Mouse (Mus musculus) G1E (cell line): ENCODE results near the gene Usb1. TPM values are rescaled to one million over a fixed set of nuclear protein-coding genes. Genes with fewer than 3 reads are reported as not detected.

Experiments
- ATAC-seq: 2 replicates; pipeline ENCODE4 v1.8.0; 2016; ENCODE audit warnings: mild to moderate bottlenecking; ENCODE audit not compliant: insufficient number of reproducible peaks, poor library complexity, low FRiP score, severe bottlenecking; ENCODE audit errors: extremely low read depth
- DNase-seq: peaks from one replicate; pipeline ENCODE4 v3.0.0; 2012; ENCODE audit warnings: low spot score
- H3K27me3 ChIP-seq: 2 replicates; pipeline ENCODE4 v1.6.1; 2012; ENCODE audit warnings: mild to moderate bottlenecking, low read length, inconsistent platforms; ENCODE audit not compliant: insufficient read depth
- H3K36me3 ChIP-seq: replicated peaks from 2 replicates; pipeline ENCODE3; 2012; ENCODE audit warnings: mild to moderate bottlenecking, inconsistent platforms
- H3K4me1 ChIP-seq: 2 replicates; pipeline ENCODE4 v1.6.1; 2012; ENCODE audit warnings: low read depth, low read length, inconsistent platforms, mixed read lengths; ENCODE audit not compliant: insufficient read depth
- H3K4me3 ChIP-seq: 2 replicates; pipeline ENCODE4 v1.5.1; 2012; ENCODE audit warnings: low read depth, mild to moderate bottlenecking, inconsistent platforms, low read length, moderate library complexity, mixed read lengths
- H3K9me3 ChIP-seq: replicated peaks from 2 replicates; pipeline ENCODE4 v1.6.1; 2012; ENCODE audit warnings: inconsistent platforms
- CTCF ChIP-seq: IDR thresholded peaks from 2 replicates; pipeline ENCODE4 v1.5.1; 2012; ENCODE audit warnings: low read depth, low read length, inconsistent platforms, mixed read lengths
- GATA1 ChIP-seq: IDR thresholded peaks from 2 replicates; pipeline ENCODE4 v1.6.1; 2012; ENCODE audit warnings: borderline replicate concordance, low read length, inconsistent platforms, mixed read lengths
- GATA2 ChIP-seq: IDR thresholded peaks from 2 replicates; pipeline ENCODE4 v1.6.1; 2012; ENCODE audit warnings: low read depth, low read length, inconsistent platforms, borderline replicate concordance
- POLR2AphosphoS5 ChIP-seq: IDR thresholded peaks from 2 replicates; pipeline ENCODE4 v1.6.1; 2012; ENCODE audit warnings: low read depth, low read length, inconsistent platforms; ENCODE audit not compliant: insufficient replicate concordance
- TAL1 ChIP-seq: conservative IDR thresholded peaks from 2 replicates; pipeline ENCODE4 v1.6.1; 2012; ENCODE audit warnings: low read depth, low read length, inconsistent platforms, mixed read lengths
- polyA plus RNA-seq: library from polyadenylated mRNA; stranded (reverse); fragments of >175 nt; gene quantifications from 2 replicates; pipeline ENCODE4 v1.2.3, GENCODE M21; 2012
- total RNA-seq, 2 experiments: library from RNA; stranded (forward) in 1 of 2; stranded (reverse) in 1 of 2; fragments of 200-1000 nt in 1 of 2; fragments of >200 nt in 1 of 2; fragmentation: Nextera tagmentation in 1 of 2; gene quantifications; 2 replicates each; pipeline ENCODE4 v1.2.3; 2014 to 2017

Gene Usb1
- total and polyA plus RNA-seq, 3 experiments = 28.0 to 60.0 (median 40.6) TPM

- peaks cover 6% of the 10 kb centered on the region for H3K4me1 ChIP-seq
- H3K4me3 ChIP-seq = no peak overlapping the region
- ATAC-seq (no peak), DNase-seq (no peak)
- no peaks in the 10 kb centered on the region for H3K9me3 ChIP-seq
- peaks cover 15% of the 10 kb centered on the region for H3K36me3 ChIP-seq
- peaks cover 24% of the 10 kb centered on the region for H3K27me3 ChIP-seq
- TF ChIP-seq POLR2AphosphoS5 = no peak
- TF ChIP-seq CTCF = no peak
- no peak for TF ChIP-seq GATA2
- TF ChIP-seq GATA1 = no peak
Measured at GRCm38 (mm10) chr8:95320224-95321139, 11.6 kb upstream of the Usb1 start.

DNA sequence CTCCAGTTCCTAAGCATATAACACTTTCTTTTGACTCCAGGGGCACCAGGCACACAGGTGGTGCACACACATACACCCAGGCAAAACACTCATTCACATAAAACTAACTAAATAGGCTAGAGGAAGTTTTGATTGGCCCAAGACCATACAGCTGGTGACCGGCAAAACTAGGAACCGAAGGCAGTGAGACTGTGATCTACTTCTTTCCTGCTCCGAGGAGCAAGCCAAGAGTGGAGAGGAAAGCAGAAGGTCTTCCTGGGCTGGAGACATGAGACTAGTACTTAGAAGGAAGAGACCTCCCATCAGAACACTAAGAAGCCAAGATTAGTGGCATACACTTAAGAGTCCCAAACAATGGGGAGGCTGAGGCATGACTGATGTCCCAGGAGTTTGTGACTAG lies 8.9 kb upstream of the Usb1 start:
- peaks cover 42% of the 10 kb centered on the region for H3K36me3 ChIP-seq
- DNase-seq (no peak), ATAC-seq (no peak)
- no peaks in the 10 kb centered on the region; the same call in 1 of the 2 replicates for H3K9me3 ChIP-seq
- no peak overlapping the region for H3K4me3 ChIP-seq
- no peak for TF ChIP-seq GATA1
- TF ChIP-seq POLR2AphosphoS5 = no peak
- no peak for TF ChIP-seq TAL1
- TF ChIP-seq GATA2 = no peak
- TF ChIP-seq CTCF = no peak
- peaks cover 13% of the 10 kb centered on the region for H3K4me1 ChIP-seq
- H3K27me3 ChIP-seq = peaks cover 23% of the 10 kb centered on the region

DNA sequence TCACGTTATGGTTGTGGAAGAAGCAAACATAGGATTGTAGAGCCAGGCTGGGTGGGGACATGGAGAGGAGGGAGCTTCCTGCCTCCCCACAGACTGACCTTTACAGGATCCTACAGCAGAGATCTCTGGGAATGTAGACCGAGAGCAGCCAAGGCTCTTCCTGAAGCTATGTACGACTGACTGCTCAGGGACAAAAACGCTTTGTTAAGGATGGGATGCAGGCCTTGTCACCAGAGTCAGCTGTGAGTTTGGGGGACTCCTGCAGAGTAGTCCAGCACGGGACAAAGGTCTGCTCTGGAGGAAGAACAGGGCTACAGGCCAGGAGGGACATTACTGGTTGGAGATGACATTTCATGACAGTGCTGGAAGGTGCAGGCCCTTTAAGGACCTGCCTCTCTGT lies 7.4 kb upstream of the Usb1 start:
- Histone ChIP-seq H3K4me3 (no peak overlapping the region), H3K4me1 (peaks cover 15% of the 10 kb centered on the region), H3K36me3 (peaks cover 56% of the 10 kb centered on the region), H3K9me3 (peaks cover 4% of the 10 kb centered on the region; the same call in 1 of the 2 replicates), H3K27me3 (peaks cover 18% of the 10 kb centered on the region)
- DNase-seq = no peak
- no peak for ATAC-seq
- TF ChIP-seq POLR2AphosphoS5 = no peak
- TF ChIP-seq GATA2 = no peak
- TF ChIP-seq GATA1 = no peak
- no peak for TF ChIP-seq TAL1
- TF ChIP-seq CTCF = no peak

DNA sequence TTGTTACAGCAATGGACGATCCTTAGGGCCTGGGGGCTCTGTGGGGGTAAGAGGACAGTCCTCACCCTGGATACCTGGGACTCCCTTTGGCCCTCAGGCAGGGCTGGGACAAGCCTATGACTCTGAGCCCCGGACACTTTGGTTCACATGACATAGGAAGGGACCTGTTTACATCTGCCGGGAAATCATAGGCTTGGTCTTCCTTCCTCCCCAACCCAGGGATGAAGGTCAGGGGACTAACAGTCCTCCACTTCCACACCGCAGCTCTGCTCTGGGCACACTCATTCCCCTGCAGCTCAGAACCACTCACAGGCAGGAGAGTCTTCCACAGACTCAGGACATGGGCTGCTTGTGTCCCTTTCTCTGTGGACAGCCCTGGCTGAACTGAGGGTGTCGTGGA lies 5.3 kb upstream of the Usb1 start:
- DNase-seq (no peak), ATAC-seq (no peak)
- peaks cover 60% of the 10 kb centered on the region for H3K36me3 ChIP-seq
- TF ChIP-seq TAL1 (no peak), GATA2 (no peak), POLR2AphosphoS5 (no peak), GATA1 (no peak), CTCF (no peak)
- H3K27me3 ChIP-seq = peaks cover 3% of the 10 kb centered on the region; the same call in 1 of the 2 replicates
- no peak overlapping the region for H3K4me3 ChIP-seq
- peaks cover 4% of the 10 kb centered on the region; the same call in 1 of the 2 replicates for H3K9me3 ChIP-seq
- peaks cover 25% of the 10 kb centered on the region for H3K4me1 ChIP-seq

- no peak for ATAC-seq
- no peak for TF ChIP-seq CTCF
- no peak for TF ChIP-seq POLR2AphosphoS5
- no peak for TF ChIP-seq GATA2
- TF ChIP-seq TAL1 = no peak
- no peak for TF ChIP-seq GATA1
- Histone ChIP-seq H3K4me1 (peaks cover 31% of the 10 kb centered on the region), H3K9me3 (peaks cover 4% of the 10 kb centered on the region; the same call in 1 of the 2 replicates), H3K36me3 (peaks cover 61% of the 10 kb centered on the region), H3K27me3 (peaks cover 3% of the 10 kb centered on the region; the same call in 1 of the 2 replicates), H3K4me3 (peak overlapping the region; percentile 27; the same call in 1 of the 2 replicates)
- DNase-seq = no peak
Measured at GRCm38 (mm10) chr8:95327866-95328465, 4.1 kb upstream of the Usb1 start.

- ATAC-seq = no peak
- H3K4me1 ChIP-seq = peaks cover 44% of the 10 kb centered on the region
Measured at GRCm38 (mm10) chr8:95330367-95330766, 1.7 kb upstream of the Usb1 start.

More at GRCm38 (mm10) chr8:95330367-95330766, 1.7 kb upstream of the Usb1 start:
- Histone ChIP-seq H3K27me3 (peaks cover 3% of the 10 kb centered on the region; the same call in 1 of the 2 replicates), H3K9me3 (peaks cover 4% of the 10 kb centered on the region; the same call in 1 of the 2 replicates), H3K4me3 (no peak overlapping the region; the same call in 1 of the 2 replicates), H3K36me3 (peaks cover 67% of the 10 kb centered on the region)
- TF ChIP-seq CTCF (no peak), TAL1 (no peak), GATA2 (no peak), POLR2AphosphoS5 (no peak), GATA1 (no peak)
- no peak for DNase-seq
